Mouse (Mus musculus) frontal cortex, postnatal 14 days (tissue): ENCODE measurements around the gene Arrdc2.
A peak's percentile ranks its signal among the peaks of the same experiment; 100 is the strongest.

Source experiments
- DNase-seq, 2 experiments: peaks; one replicate each; pipeline ENCODE4 v3.0.0; 2022; ENCODE audit warnings: low spot score in 2 of 2

Gene Arrdc2

DNA sequence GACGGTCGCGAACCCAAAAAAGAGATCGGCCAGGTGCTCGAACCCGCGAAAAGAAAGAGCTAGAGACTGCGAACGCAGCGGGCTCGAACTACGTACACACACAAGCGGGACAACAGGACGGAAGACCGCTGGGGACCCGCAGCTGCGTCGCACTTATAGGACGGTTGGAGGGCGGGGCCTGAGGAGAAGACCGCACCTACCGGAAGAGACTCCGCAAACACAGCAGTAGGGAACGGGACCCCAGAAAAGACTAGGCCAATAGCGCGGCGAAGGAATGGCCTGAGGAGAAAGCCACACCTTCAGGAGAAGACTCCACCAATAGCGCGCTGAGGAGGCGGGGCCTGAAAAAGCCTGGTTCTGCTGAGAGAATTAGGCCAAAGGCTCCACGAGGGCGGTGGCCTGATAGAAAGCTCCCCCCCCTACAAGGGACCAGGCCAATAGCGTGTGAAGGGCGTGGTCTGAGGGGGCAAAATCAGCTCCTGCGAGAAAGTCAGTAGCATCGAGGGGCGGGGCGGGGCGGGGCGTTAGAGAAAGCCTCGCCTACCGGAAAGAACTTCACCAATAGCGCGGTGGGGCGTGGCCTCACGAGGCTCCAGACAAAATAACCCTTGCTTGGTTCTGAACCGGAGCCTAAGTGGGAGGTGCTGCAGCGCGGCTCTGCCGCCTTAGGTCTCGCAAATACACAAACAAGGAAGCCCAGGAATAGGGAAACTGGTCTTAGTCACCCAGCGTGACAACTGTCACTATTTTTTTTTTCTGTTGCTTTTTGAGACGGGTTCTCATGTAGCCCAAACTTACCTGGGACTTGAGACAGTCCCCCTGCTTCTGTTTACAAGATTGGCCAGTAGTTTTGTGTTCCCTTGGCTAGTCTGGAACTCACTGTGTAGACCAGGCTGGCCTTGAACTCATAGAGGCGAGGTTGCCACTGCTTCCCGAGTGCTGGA is at the start of gene Arrdc2:
Gene Arrdc2 (minus strand): TSS at position 313 of the 944 bp plus-strand sequence.
- peak; percentile 98 to 100 for DNase-seq

DNA sequence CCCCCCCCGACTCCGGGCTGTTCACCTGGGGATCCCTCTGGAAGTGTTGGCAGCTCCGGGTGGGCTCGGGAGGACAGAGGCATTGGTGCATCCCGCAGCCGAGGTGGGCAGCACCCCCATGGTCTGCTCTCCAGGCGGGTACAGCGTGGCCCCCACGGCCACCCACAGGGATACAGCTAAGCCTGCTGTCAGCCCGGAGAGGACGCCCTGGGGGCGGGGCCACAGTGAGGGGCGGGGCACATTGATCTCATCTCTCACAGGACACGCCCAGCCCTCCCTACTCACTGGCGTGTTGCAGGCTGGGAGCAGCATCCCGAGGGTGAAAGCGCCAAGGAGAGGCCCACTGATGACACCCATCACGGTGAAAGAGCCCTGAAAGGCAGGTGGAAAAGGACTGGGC is 48.1 kb upstream of the Arrdc2 start:
- no peak for DNase-seq

DNA sequence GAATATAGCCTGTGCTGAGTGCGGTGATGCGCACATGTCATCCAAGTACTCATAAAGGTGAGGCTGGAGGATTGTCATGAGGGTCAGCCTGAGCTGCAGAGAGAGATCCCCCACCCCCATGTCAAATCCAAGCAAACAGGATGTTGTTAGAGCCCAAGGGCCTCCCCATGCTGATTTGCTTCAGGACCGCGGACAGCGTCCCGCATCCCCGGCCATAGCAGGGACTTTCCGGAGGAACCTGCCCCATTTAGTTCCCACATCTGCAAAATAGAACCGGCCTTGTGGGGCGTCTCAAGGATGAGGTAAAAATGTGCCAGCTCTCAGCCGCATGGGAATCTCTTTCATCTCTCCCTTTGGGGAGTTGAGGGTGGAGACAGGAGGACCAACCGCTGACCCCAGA is 46.1 kb upstream of the Arrdc2 start:
- DNase-seq = no peak

DNA sequence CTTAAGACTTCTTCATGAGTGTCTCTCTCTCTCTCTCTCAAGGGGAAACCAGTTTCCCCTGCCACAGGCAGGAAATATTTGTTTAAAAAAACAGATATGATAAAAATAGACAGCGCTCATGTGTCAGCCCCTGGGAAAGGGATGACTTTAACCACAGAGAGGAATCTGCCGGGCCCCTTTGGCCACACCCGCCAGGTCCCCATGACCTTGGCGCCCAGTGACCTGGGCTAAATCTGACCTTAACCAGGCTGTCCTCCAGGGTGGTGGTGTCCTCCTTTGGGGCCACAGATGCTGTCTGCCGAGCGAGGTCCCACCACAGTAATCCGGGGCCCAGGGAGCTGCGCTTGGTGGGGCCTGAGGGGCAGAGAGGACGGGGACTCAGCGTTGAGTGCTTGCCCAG is 45.2 kb upstream of the Arrdc2 start:
- DNase-seq = no peak

DNA sequence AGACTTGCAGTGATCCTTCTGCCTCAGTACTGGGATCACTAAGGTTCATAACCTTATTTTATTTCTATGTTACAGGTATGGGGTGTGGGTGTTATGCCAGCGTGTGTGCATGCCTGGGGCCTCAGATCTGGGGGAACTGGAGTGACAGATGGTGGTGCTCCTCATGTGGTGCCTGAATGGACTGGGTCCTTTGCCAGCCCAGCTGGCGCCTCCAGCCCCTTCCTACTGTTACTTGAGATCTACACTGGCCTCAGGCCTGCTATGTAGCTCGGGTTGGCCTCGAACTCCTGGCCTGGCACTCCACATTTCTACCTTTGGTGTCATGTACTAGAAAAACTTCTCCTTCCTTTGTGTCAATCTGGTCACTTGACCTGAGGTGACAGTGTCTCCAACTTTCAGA is 44.7 kb upstream of the Arrdc2 start:
- no peak for DNase-seq

DNA sequence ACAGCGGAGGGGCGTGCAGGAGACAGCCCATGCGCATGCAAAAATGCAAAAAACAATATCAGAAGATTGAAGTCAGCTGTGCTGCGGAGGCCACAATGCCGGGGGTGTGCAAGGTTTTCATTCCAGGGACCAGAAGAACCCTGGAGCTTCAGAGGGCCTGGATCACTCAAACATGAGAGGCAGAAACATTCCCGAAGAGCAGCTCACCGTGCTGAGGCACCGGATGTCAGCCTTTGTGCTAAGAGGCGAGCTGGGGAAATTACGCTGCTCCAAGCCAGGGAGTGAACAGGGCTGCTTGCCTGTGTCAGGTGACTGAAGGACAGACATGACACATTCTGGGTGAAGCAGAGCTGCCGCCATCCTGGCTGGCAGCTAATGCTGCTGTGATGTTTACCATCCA is 41.0 kb upstream of the Arrdc2 start:
- DNase-seq = no peak

DNA sequence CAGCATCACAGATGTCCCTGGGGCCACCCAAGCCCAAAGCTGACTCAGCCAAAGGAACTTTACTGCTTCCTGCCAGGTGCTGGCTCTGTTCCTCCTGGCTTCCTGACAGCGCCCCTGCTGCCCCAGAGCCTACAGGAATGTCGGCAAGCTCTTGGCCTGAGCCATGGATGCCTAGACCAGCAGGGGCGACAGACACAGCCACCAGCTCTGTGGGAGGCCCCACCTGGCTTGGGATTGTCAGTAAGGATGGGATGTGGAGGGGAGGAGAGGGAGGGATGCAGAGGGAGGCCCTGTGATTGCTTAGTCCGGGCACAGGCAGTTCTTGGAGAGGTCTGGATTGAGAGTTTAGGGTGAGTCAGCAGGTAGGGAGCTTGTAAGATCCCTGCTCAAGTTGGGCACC is 40.6 kb upstream of the Arrdc2 start:
- no peak for DNase-seq

DNA sequence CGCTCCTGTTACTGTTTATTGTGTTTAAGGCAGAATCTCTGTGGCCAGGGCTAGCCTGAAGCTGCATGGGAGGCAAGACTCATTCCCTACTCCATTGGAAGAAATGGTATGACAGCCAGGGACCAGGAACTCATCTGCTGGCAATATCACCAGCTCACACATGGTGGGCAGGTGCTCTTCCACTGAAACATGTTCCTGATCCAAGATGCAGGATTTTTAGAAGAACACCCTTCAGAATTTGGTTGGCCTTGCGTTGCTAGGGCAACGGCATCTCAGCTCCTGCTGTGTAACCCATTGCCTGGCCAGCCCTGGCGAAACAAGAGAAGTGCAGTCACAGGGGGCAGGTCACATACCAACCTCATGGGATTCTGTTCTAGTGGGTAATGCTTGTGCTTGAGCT is 40.0 kb upstream of the Arrdc2 start:
- no peak for DNase-seq

DNA sequence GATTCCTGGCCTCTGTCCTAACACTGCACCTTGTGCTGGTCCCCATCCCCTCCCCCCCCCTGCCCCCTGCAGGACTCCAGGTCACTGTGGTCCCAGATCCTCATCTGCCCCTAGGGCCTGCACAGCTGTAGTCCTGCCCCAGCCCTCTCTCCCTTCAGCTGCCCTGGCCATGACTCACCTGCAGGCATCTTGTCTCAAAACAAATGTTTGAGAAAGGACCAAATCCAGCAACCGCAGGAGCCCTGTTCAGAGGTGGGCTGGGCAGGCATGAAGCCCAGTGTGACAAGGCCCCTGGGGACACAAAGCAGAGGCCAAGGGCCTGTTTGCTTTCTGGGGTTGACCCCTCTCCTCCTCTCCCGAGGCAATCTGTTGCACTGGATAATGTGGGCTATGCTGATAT is 38.7 kb upstream of the Arrdc2 start:
- DNase-seq = no peak

DNA sequence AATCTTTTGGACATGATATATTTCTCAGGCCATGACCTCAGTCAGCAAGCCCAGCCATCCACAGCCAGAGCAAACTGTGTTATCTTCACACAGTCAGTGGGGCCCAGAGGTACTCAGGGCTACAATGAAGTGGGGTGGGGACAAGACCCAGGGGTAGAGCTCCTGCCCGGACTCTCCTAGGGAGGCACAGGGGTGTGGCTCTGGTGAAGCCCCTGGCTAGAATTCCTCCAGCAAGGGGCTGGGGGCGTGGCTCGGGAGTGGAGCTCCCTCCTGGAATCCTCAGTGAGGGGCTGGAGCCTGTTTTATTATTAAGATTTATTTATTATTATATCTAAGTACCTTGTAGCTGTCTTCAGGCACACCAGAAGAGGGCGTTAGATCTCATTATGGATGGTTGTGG is 36.9 kb upstream of the Arrdc2 start:
- DNase-seq = no peak

DNA sequence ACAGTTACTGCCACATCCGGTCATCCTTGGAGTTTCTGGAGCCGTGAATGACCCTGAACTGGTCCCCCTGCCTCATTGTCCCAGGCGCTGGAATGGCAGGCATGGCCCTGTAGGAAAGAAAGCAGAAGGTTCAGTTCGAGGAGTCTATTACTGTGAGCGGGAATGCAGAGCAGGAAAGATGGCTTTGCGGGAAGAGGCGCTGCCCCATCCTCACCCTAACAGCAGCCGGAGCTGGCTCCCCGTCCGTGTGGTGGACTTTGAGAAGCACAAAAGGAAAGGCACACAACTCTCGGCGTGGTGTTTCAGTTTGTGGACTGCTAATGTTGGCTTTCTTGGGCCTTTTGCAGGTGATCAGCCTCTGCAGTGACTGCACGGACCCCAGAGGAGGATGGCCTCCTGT is 34.9 kb upstream of the Arrdc2 start:
- DNase-seq = no peak

DNA sequence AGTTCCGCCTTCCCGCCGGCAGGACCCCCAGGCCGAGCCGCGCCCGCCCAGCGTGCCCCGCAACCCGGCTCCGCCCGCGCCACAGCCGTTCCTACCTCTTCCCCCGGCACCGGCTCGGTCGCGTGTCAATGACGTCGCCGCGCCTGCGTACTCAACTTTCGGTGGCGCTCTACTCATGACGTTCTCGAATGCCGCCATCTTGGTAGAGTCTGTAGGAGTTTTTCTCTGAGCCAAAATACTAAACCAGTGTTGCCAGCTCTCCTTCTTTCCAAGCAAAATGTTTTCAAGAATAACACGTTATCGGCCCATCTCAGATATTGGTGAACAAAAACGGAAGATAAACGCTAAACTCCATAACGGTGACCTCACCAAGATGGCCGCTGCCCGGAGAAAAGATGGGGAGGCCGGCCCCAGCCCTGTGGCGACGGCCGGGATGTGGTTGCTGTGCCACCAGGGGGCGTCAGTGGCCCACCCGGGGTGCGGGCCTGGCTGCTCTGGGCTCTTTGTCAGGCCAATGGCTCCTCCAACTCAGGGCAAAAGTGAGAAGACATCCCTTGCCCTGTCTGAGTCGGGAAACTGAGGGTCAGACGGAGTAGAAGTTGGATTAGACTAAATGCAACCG is 34.0 kb upstream of the Arrdc2 start, which contains the start of gene Ccdc124:
Gene Ccdc124 (minus strand): TSS at position 572 of the 622 bp plus-strand sequence.
- DNase-seq = peak; percentile 91 to 94

DNA sequence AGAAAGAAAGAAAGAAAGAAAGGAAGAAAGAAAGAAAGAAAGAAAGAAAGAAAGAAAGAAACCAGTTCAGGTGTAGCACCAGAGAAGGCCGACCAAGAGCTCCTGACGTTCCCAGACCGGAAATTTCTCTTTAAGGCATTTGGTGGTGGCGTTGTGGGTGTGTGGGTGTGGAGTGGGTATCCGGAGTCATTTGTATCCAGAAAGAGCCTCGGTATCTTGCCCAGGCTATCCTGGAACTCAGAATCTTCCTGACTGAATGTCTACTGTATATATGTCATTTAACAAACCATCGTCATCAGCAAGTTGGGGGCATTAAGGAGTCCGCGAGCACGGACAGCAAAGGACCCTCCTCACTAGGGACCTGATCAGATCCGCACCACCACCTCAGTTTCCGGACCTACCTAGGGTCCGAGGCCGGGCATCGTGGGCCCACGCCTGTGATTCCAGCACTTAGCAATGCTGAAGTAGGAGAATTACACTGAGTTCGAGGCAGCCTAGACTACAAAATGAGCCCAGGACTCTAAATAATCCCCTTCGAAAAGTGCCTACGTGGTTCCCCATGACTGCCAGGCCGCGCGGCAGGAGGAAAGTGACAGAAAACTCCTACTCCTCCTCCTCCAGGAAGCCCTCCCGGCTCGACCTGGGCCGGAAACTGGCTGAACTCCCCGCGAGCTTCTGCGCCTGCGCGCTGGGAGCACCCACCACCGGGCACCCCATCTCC is 33.3 kb upstream of the Arrdc2 start:
- DNase-seq = no peak

DNA sequence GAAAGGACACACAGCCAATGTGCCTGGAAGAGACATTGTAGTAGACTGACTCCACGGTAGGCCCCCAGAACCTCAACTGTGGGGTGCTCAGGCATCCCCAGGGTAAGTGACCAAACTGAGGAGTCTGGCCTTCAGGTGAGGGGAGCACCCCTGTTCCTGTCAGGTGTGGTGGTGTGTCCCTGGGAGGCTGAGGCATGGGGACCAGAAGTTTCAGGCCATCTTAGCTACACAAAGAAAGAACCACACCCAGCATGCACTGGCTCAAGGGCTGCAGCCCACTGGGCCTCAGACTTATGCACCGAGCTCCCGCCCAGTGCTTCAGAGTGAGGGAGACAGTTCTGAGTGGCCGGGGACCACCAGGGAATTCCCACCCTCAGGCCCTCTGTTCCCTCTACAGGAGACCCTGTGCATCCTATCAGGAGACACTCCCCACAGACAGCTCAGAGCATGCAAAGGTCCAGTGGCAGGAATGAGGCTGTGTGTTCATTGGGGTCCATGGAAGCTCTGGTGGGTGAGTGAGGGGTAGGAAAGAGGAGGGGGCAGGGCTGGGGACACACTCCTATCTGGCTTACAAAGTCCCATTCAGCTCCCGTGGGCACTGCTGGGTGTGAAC is 31.8 kb upstream of the Arrdc2 start:
- DNase-seq = no peak

DNA sequence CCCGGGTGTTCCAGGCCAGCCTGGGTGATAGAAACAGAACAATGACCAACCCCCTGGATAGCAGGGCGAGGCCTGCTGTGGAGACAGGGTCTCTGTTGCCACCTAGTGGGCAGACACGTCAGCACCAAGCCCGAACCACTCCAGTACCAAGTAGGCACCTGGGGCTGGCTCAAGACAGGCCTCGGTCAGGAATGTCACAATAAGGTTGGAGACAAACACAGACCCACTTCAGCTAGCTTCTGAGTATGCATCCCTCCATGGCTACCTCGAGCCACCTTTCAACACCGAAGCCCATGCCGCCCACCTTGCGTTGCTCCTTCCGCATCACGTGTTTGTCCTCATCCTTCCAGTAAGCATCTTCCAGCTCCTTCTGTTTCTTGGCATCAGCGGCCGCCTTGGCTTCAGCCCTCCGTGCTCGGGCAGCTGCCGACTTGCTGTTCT is 30.1 kb upstream of the Arrdc2 start:
- peak; percentile 66 to 71 for DNase-seq

DNA sequence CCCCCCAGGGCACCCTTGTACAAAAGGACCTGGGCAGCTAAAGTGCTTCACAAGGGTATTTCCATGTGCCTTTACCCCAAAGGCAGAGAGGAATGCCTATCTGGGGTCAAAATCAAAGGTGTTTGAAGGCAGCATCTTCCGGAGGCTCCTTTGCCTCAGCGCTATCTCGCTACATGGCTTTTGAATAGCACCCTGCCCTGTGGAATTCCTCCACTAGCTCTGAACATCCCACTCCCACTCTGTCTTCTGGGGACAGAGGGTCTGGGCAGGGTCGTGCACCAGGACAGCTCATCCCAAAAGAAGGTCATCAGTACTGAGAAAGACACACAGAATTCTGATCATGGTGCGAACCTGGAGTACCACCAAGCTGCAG is 29.7 kb upstream of the Arrdc2 start:
- DNase-seq = no peak

DNA sequence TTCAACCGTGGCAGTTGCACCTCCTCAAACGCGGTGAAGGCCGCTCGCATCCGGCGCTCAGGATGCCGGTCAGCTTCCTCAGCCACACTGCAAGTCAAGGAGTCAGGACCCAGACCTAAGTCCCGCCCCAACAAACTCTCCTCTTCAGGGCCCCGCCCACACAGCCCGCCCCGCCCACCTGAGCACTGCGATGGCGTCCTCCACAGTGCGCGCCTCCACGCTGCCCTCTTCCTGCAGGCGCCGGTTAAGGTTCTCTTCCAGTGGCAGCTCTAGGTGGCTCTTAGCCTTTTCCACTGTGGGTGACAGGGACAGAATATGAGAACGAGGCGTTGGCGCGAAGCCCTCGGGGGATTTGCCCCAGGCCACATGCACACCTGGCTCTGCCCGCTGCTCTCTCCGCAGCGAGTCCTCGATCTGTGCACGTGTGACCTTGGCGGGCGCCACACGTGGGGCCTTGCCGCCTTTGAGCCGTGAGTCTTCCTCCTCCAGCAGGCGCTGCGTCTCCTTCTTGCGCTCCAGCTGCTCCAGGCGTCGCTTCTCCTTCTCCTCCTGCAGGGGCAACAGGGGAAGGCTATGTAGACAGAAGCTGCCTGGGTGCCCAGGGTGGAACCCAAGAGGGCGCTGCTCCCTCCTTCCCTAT is 29.2 kb upstream of the Arrdc2 start:
- DNase-seq = no peak

DNA sequence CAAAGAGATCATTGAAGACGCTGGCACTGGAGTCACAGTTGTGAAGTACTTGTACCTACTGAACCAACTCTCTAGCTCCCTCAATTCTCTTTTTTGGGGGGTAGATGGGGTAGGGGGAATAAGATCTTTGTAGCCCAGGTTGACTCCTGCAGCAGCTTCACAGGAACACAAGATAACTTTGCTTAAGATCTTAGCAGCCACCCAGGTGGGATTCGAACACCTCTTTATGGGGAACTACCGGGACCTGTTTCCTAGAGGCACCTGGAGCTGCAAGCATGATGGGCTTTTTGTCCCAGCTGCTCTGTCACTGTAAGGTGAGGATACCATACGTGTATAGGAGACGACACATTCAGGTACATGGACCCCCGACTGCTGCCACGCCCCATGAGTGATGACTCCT is 27.0 kb upstream of the Arrdc2 start:
- DNase-seq = no peak

DNA sequence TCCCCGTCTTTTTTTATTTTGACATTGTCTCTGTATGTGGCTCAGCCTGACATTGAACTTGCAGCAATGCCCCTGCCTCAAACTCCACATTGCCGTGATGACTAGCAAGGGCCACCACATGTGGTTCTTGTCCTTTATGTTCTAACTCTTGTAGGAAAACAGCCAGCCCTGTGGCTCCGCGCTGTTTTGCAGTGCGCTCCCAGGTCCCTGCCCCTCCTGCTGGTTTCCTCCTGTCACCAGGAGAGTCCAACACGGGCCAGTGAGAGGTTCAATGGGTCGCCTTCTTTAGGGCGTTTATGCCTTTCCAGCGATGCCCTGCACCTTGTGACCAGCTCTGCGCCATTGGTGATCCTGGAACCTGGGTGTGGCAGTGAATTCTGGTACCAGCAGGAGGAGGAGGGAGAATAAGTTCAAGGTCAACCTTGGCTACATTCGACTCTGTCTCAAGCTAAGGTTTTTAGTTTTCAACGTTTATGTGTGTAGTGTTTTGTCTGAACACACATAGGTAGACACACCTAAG is 26.5 kb upstream of the Arrdc2 start:
- DNase-seq = no peak

DNA sequence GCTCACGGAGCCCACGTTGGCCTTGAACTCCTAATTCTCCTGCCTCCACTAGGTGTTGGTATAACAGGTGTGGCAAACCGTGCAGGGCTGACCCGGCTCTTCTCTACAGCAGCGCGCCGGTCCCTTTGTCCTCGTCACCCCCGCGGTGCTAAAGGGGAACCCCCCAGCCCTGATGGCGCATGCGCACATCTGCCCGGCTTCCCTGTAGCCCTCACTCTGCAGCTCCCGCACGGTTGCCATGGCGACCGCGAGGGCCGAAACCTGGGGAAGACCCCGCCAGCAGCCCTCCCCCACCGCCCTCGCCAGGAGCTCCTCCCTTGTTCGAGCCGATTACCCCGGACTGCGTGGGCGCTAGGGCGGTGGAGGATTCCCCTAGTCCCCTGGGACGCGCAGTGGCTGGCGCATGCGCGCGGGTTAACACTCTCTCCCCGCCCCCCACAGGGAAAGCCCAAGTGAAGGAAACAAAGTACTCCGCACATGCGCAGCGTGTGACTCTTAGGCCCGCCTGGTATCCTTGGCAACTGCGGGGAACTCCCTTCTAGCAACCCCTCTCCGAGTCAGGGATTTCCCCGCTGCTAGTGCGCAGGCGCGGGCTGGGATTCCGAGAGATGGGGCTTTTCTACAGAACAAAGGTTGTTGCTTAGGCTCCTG is 26.0 kb upstream of the Arrdc2 start:
- DNase-seq = peak; percentile 99

DNA sequence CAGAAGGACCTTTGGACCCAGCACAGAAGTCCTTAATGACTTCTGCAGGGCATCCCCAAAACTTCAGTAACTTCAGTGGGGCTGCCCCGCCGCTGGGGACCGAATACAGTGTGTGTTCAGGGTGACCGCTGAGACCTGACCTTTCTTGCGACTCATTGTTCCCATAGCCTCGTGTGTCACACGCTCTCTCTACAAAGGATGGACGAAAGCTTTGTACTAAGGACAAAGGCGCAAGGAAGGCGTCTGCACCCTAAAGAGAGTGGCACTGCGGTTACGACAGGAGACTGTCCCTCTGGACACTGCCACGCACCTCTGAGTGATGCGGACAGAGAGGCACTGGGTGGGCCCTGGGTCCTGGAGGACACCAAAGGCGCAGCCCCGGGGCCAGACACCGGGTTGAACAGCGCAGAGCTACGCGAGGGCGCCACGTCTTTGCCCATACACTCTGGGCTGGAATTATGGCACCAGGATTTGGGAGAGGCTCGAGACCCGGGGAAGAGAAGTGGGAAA is 25.2 kb upstream of the Arrdc2 start:
- no peak for DNase-seq
